Mouse (Mus musculus) forebrain, embryonic 13.5 days (tissue): Measurements from ENCODE around the gene Mvd. TPM values are rescaled to one million over a fixed set of nuclear protein-coding genes. Genes with fewer than 3 reads are reported as not detected.

Experiments
- ATAC-seq: fragments of 200-750 bp; cut with Nextera tagmentation; 2 replicates; pipeline ENCODE4 v1.8.0; 2017
- H3K27ac ChIP-seq: fragments of 300-500 bp; sonication (generic); 2 replicates; pipeline ENCODE4 v1.5.1; 2015; ENCODE audit warnings: inconsistent platforms, mild to moderate bottlenecking, moderate library complexity
- H3K27me3 ChIP-seq: fragments of 300-500 bp; sonication (generic); 2 replicates; pipeline ENCODE4 v1.6.1; 2015; ENCODE audit warnings: mild to moderate bottlenecking, inconsistent platforms
- H3K36me3 ChIP-seq: fragments of 300-500 bp; sonication (generic); 2 replicates; pipeline ENCODE4 v1.6.1; 2015; ENCODE audit warnings: mild to moderate bottlenecking, inconsistent platforms; ENCODE audit not compliant: poor library complexity, severe bottlenecking
- H3K4me1 ChIP-seq: fragments of 300-500 bp; sonication (generic); 2 replicates; pipeline ENCODE4 v1.6.1; 2015; ENCODE audit warnings: inconsistent platforms
- H3K4me2 ChIP-seq: fragments of 300-500 bp; sonication (generic); 2 replicates; pipeline ENCODE4 v1.6.1; 2015; ENCODE audit warnings: inconsistent platforms, mild to moderate bottlenecking, moderate library complexity
- H3K4me3 ChIP-seq: fragments of 300-500 bp; sonication (generic); 2 replicates; pipeline ENCODE4 v1.5.1; 2015; ENCODE audit warnings: mild to moderate bottlenecking, inconsistent platforms
- H3K9ac ChIP-seq: fragments of 300-500 bp; sonication (generic); 2 replicates; pipeline ENCODE4 v1.6.1; 2015; ENCODE audit warnings: mild to moderate bottlenecking, inconsistent platforms
- H3K9me3 ChIP-seq: fragments of 300-500 bp; sonication (generic); replicated peaks from 2 replicates; pipeline ENCODE4 v1.6.1; 2016; ENCODE audit warnings: inconsistent platforms
- WGBS: fragments of 180-500 bp; shearing (Covaris S2); methylation state at CpG from one replicate; pipeline ENCODE4 v1.1.7; 2015; 5-methylcytosine and 5-hydroxymethylcytosine counted together
- microRNA-seq: library from miRNA; unstranded; fragments of <30 nt; microRNA quantifications from one replicate; pipeline ENCODE4, GENCODE M21; 2016
- polyA plus RNA-seq: library from polyadenylated mRNA; unstranded; fragments of >200 nt; fragmentation: Nextera tagmentation; extraction: Ambion mirVana; gene quantifications from 2 replicates; pipeline ENCODE4 v1.2.1, GENCODE M21; 2015

Mvd gene
- polyA plus RNA-seq, 1 experiment from 2014 or later: 38.3 TPM

DNA sequence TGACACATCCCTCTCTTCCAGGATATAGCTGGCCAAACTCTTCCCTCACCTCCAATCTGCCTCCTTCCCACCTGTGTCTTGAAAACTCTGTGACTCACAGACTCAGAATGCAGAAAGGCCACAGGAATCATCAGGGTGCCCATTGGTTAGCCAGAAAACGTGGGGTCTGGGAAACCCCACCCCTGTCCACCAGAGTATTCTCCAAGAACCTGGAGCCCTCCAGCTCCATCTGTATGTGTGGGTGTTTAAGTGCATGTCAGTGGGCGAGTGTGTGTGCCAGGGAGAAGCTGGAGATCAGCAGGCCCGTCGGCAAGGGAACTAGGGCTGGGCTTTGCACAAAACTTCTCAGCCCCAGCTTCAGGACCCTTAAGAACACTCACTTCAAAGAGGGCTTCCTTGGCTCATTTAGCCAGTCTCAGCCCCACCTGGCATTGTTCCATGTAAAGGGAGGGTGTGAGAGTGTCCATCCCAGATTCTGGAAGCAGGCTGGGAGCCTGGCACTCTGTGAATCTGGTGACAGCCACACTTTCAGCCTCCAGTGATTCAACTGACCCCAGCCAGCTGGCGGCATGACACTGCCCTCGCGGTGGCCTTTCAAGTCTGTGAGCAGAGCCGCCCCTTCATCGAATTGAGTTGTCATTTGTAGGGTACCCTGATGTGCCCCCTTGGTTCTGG lies 23.2 kb downstream of the Mvd start:
- Histone ChIP-seq H3K36me3 (peaks cover 45% of the 10 kb centered on the region), H3K4me1 (no peaks in the 10 kb centered on the region), H3K4me2 (no peak overlapping the region), H3K27me3 (no peaks in the 10 kb centered on the region), H3K27ac (0 out of 2 replicates have a peak overlapping the region, but pooled peaks have one; percentile 10), H3K9me3 (no peaks in the 10 kb centered on the region), H3K4me3 (no peak overlapping the region), H3K9ac (no peak overlapping the region)
- ATAC-seq: no peak
- WGBS: 70% methylated on average over 9 of the region's 9 CpGs

DNA sequence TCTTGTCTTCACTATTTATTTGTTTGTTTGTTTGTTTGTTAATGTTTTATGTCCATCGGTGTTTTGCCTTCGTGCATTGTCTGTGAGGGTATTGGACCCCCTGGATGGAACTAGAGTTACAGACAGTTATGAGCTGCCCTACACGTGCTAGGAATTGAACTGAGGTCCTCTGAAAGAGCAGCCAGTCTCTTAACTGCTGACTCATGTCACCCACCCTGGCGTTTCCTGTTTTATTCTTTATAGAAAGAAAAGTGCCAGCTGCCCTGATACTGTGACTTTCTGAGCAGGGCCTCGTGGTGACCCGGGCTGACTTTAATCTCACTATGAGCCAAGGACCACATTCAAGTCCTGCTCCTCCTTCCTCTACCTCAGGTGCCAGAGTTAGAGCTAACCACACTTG lies 27.7 kb downstream of the Mvd start:
- H3K36me3 ChIP-seq: peaks cover 90% of the 10 kb centered on the region
- H3K4me2 ChIP-seq: no peak overlapping the region
- H3K4me1 ChIP-seq: no peaks in the 10 kb centered on the region
- no peaks in the 10 kb centered on the region for H3K9me3 ChIP-seq
- no peaks in the 10 kb centered on the region for H3K27me3 ChIP-seq
- no peak for ATAC-seq
- WGBS: 90% methylated on average over 6 of the region's 6 CpGs
- no peak overlapping the region for H3K9ac ChIP-seq
- no peak overlapping the region for H3K27ac ChIP-seq
- H3K4me3 ChIP-seq: no peak overlapping the region

DNA sequence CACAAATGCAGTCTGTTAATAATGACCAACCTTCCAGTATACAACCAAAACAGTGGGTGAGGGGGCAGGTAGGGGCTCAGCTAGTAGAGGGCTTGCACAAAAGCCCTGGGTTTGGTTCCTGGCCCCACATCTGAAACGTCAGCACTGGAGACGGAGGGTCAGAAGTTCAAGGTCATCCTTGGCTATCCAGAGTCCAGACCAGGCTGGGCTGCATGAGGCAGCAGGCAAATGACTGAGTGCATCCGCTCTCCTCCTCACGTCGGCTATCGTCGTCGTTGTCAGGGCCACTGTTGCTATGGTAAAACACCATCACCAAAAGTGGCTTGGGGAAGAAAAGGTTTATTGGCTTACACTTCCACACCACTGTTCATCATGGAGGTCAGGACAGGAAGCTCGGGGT lies 28.9 kb downstream of the Mvd start:
- H3K4me3 ChIP-seq: no peak overlapping the region
- no peaks in the 10 kb centered on the region for H3K9me3 ChIP-seq
- H3K27me3 ChIP-seq: no peaks in the 10 kb centered on the region
- 86% methylated on average over 9 of the region's 9 CpGs for WGBS
- H3K36me3 ChIP-seq: peaks cover 98% of the 10 kb centered on the region
- ATAC-seq: no peak
- H3K27ac ChIP-seq: no peak overlapping the region
- no peak overlapping the region for H3K4me2 ChIP-seq
- H3K9ac ChIP-seq: no peak overlapping the region
- no peaks in the 10 kb centered on the region for H3K4me1 ChIP-seq

DNA sequence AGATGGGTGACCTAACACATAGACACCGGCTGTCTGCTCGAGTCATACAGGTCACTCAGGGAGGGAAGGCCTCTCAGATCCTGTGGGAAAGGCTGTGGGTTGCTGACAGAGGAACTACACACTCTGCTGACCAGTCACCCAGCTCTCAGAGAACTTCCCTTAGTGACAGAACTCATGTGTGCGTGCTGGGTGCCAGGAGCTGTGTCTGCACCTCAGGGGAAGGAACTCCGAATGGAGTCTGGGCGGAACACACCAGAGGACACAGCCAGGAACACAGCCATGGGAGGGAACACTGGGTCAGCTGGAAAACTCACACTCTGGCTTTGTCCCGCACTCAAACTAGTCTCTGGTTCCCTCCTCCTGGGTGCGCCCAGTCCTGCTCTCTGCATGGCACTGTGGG lies 35.5 kb downstream of the Mvd start:
- WGBS: 95% methylated on average over 7 of the region's 7 CpGs
- H3K4me1 ChIP-seq: no peaks in the 10 kb centered on the region
- no peak for ATAC-seq
- no peaks in the 10 kb centered on the region for H3K27me3 ChIP-seq
- no peak overlapping the region for H3K9ac ChIP-seq
- H3K9me3 ChIP-seq: no peaks in the 10 kb centered on the region
- H3K36me3 ChIP-seq: peaks cover 99% of the 10 kb centered on the region
- no peak overlapping the region for H3K4me2 ChIP-seq
- H3K27ac ChIP-seq: no peak overlapping the region
- no peak overlapping the region for H3K4me3 ChIP-seq

DNA sequence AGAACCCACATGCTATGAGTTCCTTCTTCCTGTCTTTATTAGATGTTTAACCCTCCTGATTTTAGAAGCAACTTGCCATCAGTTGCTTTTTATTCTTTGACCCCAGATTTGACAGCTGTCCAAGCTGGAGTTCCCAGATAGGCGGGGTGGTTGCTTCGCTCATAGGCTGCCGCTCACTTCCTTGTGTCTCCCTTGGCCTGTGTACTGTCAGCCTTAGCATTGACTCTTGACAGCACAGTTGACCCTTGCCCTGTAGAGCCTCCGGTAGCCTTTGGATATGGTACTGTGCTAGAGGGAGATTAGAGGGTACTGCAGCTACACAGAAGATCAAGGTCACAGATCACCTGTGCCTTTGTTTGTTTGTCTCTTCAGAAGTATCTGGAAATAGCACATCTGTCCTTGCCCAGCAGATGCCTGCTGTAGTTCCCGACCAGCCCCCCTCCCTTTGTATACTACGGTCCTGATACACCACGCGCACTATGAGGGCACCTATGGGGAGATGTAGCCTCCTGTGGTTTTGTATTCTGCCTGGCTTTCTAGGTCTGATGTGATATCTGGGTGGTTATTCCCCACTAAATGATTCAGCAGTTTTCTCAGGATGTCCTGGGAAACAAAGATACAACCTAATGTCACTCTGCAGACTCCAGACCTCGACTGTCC lies 37.9 kb downstream of the Mvd start:
- Histone ChIP-seq H3K36me3 (peaks cover 99% of the 10 kb centered on the region), H3K9ac (no peak overlapping the region), H3K4me1 (no peaks in the 10 kb centered on the region), H3K4me2 (no peak overlapping the region), H3K27ac (no peak overlapping the region), H3K27me3 (no peaks in the 10 kb centered on the region), H3K4me3 (no peak overlapping the region), H3K9me3 (no peaks in the 10 kb centered on the region)
- 91% methylated on average over 9 of the region's 9 CpGs for WGBS
- ATAC-seq: no peak

DNA sequence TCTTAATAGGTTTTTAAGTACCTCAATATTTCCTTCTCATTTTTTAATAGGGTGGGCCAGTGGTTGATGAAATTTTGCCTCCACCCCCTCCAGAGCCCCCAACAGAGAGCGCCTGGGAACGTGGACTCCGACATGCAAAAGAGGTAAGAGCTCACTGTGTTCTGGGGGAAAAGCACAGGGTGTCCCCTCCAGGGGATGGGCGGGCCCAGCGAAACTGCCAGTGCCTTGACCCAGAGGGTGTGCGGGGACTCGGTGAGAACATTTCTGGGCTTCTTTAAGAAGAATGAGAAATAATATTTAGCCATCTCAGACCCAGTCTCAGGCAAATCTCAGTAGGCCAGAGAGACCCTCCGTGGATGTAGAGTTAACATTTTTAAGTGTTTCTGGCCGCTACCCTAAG lies 45.0 kb downstream of the Mvd start:
- Histone ChIP-seq H3K27ac (no peak overlapping the region), H3K4me1 (no peaks in the 10 kb centered on the region), H3K27me3 (no peaks in the 10 kb centered on the region), H3K36me3 (peaks cover 85% of the 10 kb centered on the region), H3K4me3 (no peak overlapping the region), H3K9ac (no peak overlapping the region), H3K4me2 (no peak overlapping the region), H3K9me3 (no peaks in the 10 kb centered on the region)
- ATAC-seq: no peak
- WGBS: 97% methylated on average over 9 of the region's 9 CpGs

DNA sequence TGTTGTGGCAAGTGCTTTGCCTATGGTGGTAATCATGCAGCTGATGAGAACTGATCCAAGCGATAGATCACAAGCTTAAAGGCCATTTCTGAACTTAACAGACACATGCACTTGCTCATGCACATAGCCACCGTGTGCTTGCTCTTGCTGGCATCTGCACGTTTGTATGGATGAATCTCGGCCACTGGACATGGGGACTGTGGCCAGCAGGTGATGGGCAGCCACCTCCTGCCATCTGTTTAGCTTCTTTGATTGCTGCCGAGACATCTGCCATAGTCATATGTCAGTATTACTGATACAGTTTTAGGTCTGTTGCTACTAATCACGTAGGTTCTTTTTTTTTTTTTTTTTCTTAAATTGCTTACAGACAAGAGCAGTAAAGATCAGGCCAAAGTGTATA lies 47.9 kb downstream of the Mvd start:
- no peak overlapping the region for H3K4me2 ChIP-seq
- H3K4me1 ChIP-seq: no peaks in the 10 kb centered on the region
- H3K36me3 ChIP-seq: peaks cover 76% of the 10 kb centered on the region
- H3K4me3 ChIP-seq: no peak overlapping the region
- H3K27ac ChIP-seq: no peak overlapping the region
- no peak overlapping the region for H3K9ac ChIP-seq
- WGBS: 82% methylated on average over 6 of the region's 6 CpGs
- no peak for ATAC-seq
- H3K27me3 ChIP-seq: no peaks in the 10 kb centered on the region
- H3K9me3 ChIP-seq: no peaks in the 10 kb centered on the region

DNA sequence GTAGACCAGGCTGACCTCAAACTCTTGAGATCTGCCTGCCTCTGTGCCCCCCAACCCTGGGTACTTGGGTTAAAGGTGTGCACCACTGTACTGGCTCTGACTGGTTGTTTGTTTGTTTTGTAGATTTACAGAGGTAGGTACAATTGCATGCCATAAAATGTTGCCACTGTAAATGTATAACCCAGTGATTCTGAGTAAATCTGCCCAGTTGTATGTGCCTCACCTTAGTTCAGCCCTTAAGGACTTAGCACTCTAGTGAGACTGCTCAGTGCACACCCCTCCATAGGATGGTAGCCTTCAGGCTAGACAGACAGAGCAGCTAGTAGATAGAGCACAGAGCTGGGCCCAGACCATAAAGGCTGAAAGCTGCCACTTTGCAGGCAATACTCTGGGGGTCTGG lies 49.5 kb downstream of the Mvd start:
- Histone ChIP-seq H3K4me2 (no peak overlapping the region), H3K4me1 (no peaks in the 10 kb centered on the region), H3K27ac (no peak overlapping the region), H3K27me3 (no peaks in the 10 kb centered on the region), H3K4me3 (no peak overlapping the region), H3K9me3 (no peaks in the 10 kb centered on the region), H3K9ac (no peak overlapping the region), H3K36me3 (peaks cover 73% of the 10 kb centered on the region)
- ATAC-seq: no peak

DNA sequence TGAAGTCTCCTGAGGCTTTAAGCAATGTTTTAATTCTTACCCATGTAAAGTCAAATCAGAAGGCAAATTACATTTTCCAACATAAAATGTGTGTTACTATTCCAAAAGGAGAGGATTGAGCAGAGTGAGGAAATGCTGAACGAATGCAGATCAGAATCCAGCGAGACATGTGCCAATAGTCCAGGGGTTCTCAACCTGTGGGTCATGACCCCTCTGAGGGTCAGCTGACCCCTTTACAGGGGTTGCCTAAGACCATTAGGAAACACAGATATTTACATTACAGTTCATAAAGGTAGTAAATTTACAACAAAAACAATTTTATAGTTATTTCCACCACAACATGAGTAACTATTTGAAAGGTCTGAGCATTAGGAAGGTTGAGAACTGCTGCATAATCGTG lies 52.5 kb downstream of the Mvd start:
- Histone ChIP-seq H3K4me1 (no peaks in the 10 kb centered on the region), H3K27ac (no peak overlapping the region), H3K9ac (no peak overlapping the region), H3K4me2 (no peak overlapping the region), H3K4me3 (no peak overlapping the region), H3K9me3 (no peaks in the 10 kb centered on the region), H3K27me3 (no peaks in the 10 kb centered on the region), H3K36me3 (peaks cover 79% of the 10 kb centered on the region)
- 92% methylated on average over 3 of the region's 3 CpGs for WGBS
- ATAC-seq: no peak

DNA sequence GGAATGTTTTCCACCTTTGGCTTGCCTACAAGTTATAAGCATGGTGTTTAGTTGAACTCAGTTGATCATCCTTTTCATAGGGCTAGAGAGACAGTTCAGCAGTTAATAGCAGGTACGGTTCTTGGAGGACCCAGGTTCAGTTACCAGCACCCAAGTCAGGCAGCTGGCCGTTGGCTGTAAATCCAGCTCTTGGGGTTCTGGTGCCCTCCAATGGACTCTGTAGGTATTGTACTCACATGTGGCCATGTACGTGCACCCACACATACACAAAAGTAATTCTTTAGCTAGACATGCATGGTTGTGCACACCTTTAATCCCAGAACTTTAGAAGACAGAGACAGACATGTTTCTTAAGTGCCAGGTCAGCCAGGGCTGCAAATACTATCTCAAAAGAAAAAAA lies 53.9 kb downstream of the Mvd start:
- H3K27ac ChIP-seq: no peak overlapping the region
- WGBS: 84% methylated on average over 3 of the region's 3 CpGs
- H3K4me3 ChIP-seq: no peak overlapping the region
- H3K36me3 ChIP-seq: peaks cover 83% of the 10 kb centered on the region
- H3K9me3 ChIP-seq: no peaks in the 10 kb centered on the region
- H3K9ac ChIP-seq: no peak overlapping the region
- ATAC-seq: no peak
- no peaks in the 10 kb centered on the region for H3K4me1 ChIP-seq
- no peak overlapping the region for H3K4me2 ChIP-seq
- no peaks in the 10 kb centered on the region for H3K27me3 ChIP-seq

Small RNA genes lying within 50 kb of the gene (microRNA-seq; reads per million reads assigned to microRNA genes)
- not detected for gene Gm24366

Other genes starting within 250 kb of the Mvd start
- 0.48 and 0.49 TPM in 2 replicates for gene Zfpm1, start 161.3 kb downstream of the Mvd start, polyA plus RNA-seq
- not detected in 2 replicates for gene Trhr2, start 82.7 kb downstream of the Mvd start, polyA plus RNA-seq
- gene Zc3h18, start 66.8 kb downstream of the Mvd start, polyA plus RNA-seq: 47.4 and 52.2 TPM in 2 replicates
- gene Il17c, start 21.4 kb downstream of the Mvd start, polyA plus RNA-seq: not detected in 2 replicates
- gene Cyba, start 10.5 kb downstream of the Mvd start, polyA plus RNA-seq: 28.8 and 33.9 TPM in 2 replicates
- gene Snai3, start 17.3 kb upstream of the Mvd start, polyA plus RNA-seq: 0.10 TPM in 1 of 2 replicates, not detected in the other
- gene Rnf166, start 32.6 kb upstream of the Mvd start, polyA plus RNA-seq: 33.6 and 36.1 TPM in 2 replicates
- gene Ctu2, start 32.7 kb upstream of the Mvd start, polyA plus RNA-seq: 69.1 and 69.9 TPM in 2 replicates
- gene Piezo1, start 107.9 kb upstream of the Mvd start, polyA plus RNA-seq: 1.4 and 2.0 TPM in 2 replicates
- gene Cdt1, start 124.6 kb upstream of the Mvd start, polyA plus RNA-seq: 29.1 and 32.3 TPM in 2 replicates
- gene Aprt, start 133.5 kb upstream of the Mvd start, polyA plus RNA-seq: 193 and 198 TPM in 2 replicates
- 3.0 and 3.2 TPM in 2 replicates for gene Galns, start 168.0 kb upstream of the Mvd start, polyA plus RNA-seq
- 69.3 and 79.6 TPM in 2 replicates for gene Trappc2l, start 168.2 kb upstream of the Mvd start, polyA plus RNA-seq
- gene Pabpn1l, start 179.3 kb upstream of the Mvd start, polyA plus RNA-seq: not detected in 2 replicates